Mouse (Mus musculus) liver, embryonic 16.5 days (tissue): ENCODE results near the gene Dusp8. TPM values are rescaled to one million over a fixed set of nuclear protein-coding genes. Genes with fewer than 3 reads are reported as not detected.

Experiments used
- ATAC-seq: fragments of 200-750 bp; cut with Nextera tagmentation; 2 replicates; pipeline ENCODE4 v1.8.0; 2017; ENCODE audit warnings: low read depth, mild to moderate bottlenecking, moderate number of reproducible peaks, moderate library complexity
- H3K27ac ChIP-seq: fragments of 300-500 bp; sonication (generic); 2 replicates; pipeline ENCODE4 v1.5.1; 2014; ENCODE audit warnings: mild to moderate bottlenecking, low read length
- H3K27me3 ChIP-seq: fragments of 300-500 bp; sonication (generic); 2 replicates; pipeline ENCODE4 v1.6.1; 2014; ENCODE audit warnings: low read depth, low read length, mixed read lengths; ENCODE audit not compliant: control insufficient read depth, insufficient read depth
- H3K36me3 ChIP-seq: fragments of 300-500 bp; sonication (generic); 2 replicates; pipeline ENCODE4 v1.6.1; 2014; ENCODE audit warnings: mild to moderate bottlenecking; ENCODE audit not compliant: control insufficient read depth, insufficient read depth
- H3K4me1 ChIP-seq: fragments of 300-500 bp; sonication (generic); 2 replicates; pipeline ENCODE4 v1.6.1; 2014; ENCODE audit warnings: low read depth, low read length, mixed read lengths; ENCODE audit not compliant: control insufficient read depth
- H3K4me2 ChIP-seq: fragments of 300-500 bp; sonication (generic); 2 replicates; pipeline ENCODE4 v1.6.1; 2014; ENCODE audit warnings: low read depth, low read length, mixed read lengths
- H3K4me3 ChIP-seq: fragments of 300-500 bp; sonication (generic); 2 replicates; pipeline ENCODE4 v1.5.1; 2014; ENCODE audit warnings: low read depth, mild to moderate bottlenecking, low read length
- H3K9ac ChIP-seq: fragments of 300-500 bp; sonication (generic); 2 replicates; pipeline ENCODE4 v1.6.1; 2014; ENCODE audit warnings: low read depth, low read length
- H3K9me3 ChIP-seq: fragments of 300-500 bp; sonication (generic); replicated peaks from 2 replicates; pipeline ENCODE4 v1.6.1; 2016; ENCODE audit warnings: low read length; ENCODE audit not compliant: control insufficient read depth
- WGBS: fragments of 180-500 bp; shearing (Covaris S2); extraction: QIAGEN DNeasy Blood & Tissue Kit; methylation state at CpG from one replicate; pipeline ENCODE4 v1.1.7; 2014; ENCODE audit not compliant: insufficient replicate concordance; 5-methylcytosine and 5-hydroxymethylcytosine counted together
- polyA plus RNA-seq: library from polyadenylated mRNA; unstranded; fragments of >200 nt; fragmentation: Nextera tagmentation; extraction: Ambion mirVana; gene quantifications from 2 replicates; pipeline ENCODE4 v1.2.1, GENCODE M21; 2015

Gene Dusp8
- polyA plus RNA-seq, 1 experiment from 2014 or later, result 2.8 TPM

GRCm38 (mm10) chr7:142119632-142120031 is 24.0 kb upstream of the Dusp8 start:
- ATAC-seq, result no peak
- no peaks in the 10 kb centered on the region for H3K9me3 ChIP-seq
- no peaks in the 10 kb centered on the region for H3K27me3 ChIP-seq
- no peak overlapping the region for H3K27ac ChIP-seq
- H3K9ac ChIP-seq, result no peak overlapping the region
- H3K4me1 ChIP-seq, result no peaks in the 10 kb centered on the region
- no peak overlapping the region for H3K4me2 ChIP-seq
- H3K36me3 ChIP-seq, result no peaks in the 10 kb centered on the region
- no peak overlapping the region for H3K4me3 ChIP-seq
- 12% methylated on average over 5 of the region's 5 CpGs for WGBS

- 37% methylated on average over 5 of the region's 5 CpGs for WGBS
- no peaks in the 10 kb centered on the region for H3K4me1 ChIP-seq
These were observed 9.1 kb upstream of the Dusp8 start for GRCm38 (mm10) chr7:142104747-142105146.

GRCm38 (mm10) chr7:142097776-142098175 is 2.1 kb upstream of the Dusp8 start:
- Histone ChIP-seq H3K4me3 (no peak overlapping the region), H3K4me1 (peaks cover 26% of the 10 kb centered on the region), H3K36me3 (no peaks in the 10 kb centered on the region), H3K27me3 (peaks cover 61% of the 10 kb centered on the region), H3K27ac (no peak overlapping the region), H3K9me3 (no peaks in the 10 kb centered on the region), H3K9ac (no peak overlapping the region), H3K4me2 (no peak overlapping the region)
- peak; percentile 39; the same call in 1 of the 2 replicates for ATAC-seq
- WGBS, result 8% methylated on average over 9 of the region's 9 CpGs

More at GRCm38 (mm10) chr7:142104747-142105146, 9.1 kb upstream of the Dusp8 start:
- no peak for ATAC-seq
- H3K9me3 ChIP-seq, result no peaks in the 10 kb centered on the region
- H3K27me3 ChIP-seq, result peaks cover 4% of the 10 kb centered on the region
- H3K27ac ChIP-seq, result no peak overlapping the region
- no peak overlapping the region for H3K9ac ChIP-seq
- no peak overlapping the region for H3K4me2 ChIP-seq
- H3K36me3 ChIP-seq, result no peaks in the 10 kb centered on the region
- H3K4me3 ChIP-seq, result no peak overlapping the region

- H3K9ac ChIP-seq, result no peak overlapping the region
- H3K27me3 ChIP-seq, result peaks cover 69% of the 10 kb centered on the region
- H3K4me3 ChIP-seq, result no peak overlapping the region
- H3K27ac ChIP-seq, result no peak overlapping the region
- 53% methylated on average over 4 of the region's 4 CpGs for WGBS
- H3K4me2 ChIP-seq, result no peak overlapping the region
- ATAC-seq, result no peak
- peaks cover 36% of the 10 kb centered on the region for H3K4me1 ChIP-seq
- no peaks in the 10 kb centered on the region for H3K36me3 ChIP-seq
- no peaks in the 10 kb centered on the region for H3K9me3 ChIP-seq
These were observed 1.1 kb upstream of the Dusp8 start for GRCm38 (mm10) chr7:142096701-142097100.

GRCm38 (mm10) chr7:142094301-142095143 is 1.1 kb downstream of the Dusp8 start:
- ATAC-seq, result peak; percentile 69
- Histone ChIP-seq H3K9me3 (no peaks in the 10 kb centered on the region), H3K4me3 (peak overlapping the region; percentile 81), H3K27me3 (peaks cover 66% of the 10 kb centered on the region), H3K4me2 (peak overlapping the region; percentile 93), H3K27ac (peak overlapping the region; percentile 80), H3K9ac (peak overlapping the region; percentile 96), H3K36me3 (no peaks in the 10 kb centered on the region), H3K4me1 (peaks cover 44% of the 10 kb centered on the region)
- WGBS, result 1% methylated on average over 82 of the region's 89 CpGs

GRCm38 (mm10) chr7:142093696-142094240 is 1.9 kb downstream of the Dusp8 start:
- Histone ChIP-seq H3K9ac (peak overlapping the region; percentile 96), H3K27me3 (peaks cover 61% of the 10 kb centered on the region), H3K4me3 (peak overlapping the region; percentile 81), H3K4me1 (peaks cover 51% of the 10 kb centered on the region), H3K27ac (no peak overlapping the region), H3K4me2 (peak overlapping the region; percentile 93), H3K9me3 (no peaks in the 10 kb centered on the region), H3K36me3 (no peaks in the 10 kb centered on the region)
- WGBS, result 28% methylated on average over 6 of the region's 6 CpGs
- ATAC-seq, result peak; percentile 3; the same call in 1 of the 2 replicates

- ATAC-seq, result no peak
- peak overlapping the region; percentile 93 for H3K4me2 ChIP-seq
- peaks cover 59% of the 10 kb centered on the region for H3K4me1 ChIP-seq
- peak overlapping the region; percentile 96 for H3K9ac ChIP-seq
- no peak overlapping the region for H3K27ac ChIP-seq
- H3K27me3 ChIP-seq, result peaks cover 61% of the 10 kb centered on the region
- no peaks in the 10 kb centered on the region for H3K36me3 ChIP-seq
- H3K9me3 ChIP-seq, result no peaks in the 10 kb centered on the region
- WGBS, result 41% methylated on average over 1 of the region's 1 CpGs
- H3K4me3 ChIP-seq, result peak overlapping the region; percentile 81; the same call in 1 of the 2 replicates
These were observed 2.7 kb downstream of the Dusp8 start for GRCm38 (mm10) chr7:142092991-142093390.

GRCm38 (mm10) chr7:142091848-142092247 is 3.8 kb downstream of the Dusp8 start:
- Histone ChIP-seq H3K27me3 (peaks cover 52% of the 10 kb centered on the region), H3K9ac (no peak overlapping the region), H3K4me3 (no peak overlapping the region), H3K4me2 (no peak overlapping the region), H3K9me3 (no peaks in the 10 kb centered on the region), H3K4me1 (peaks cover 66% of the 10 kb centered on the region), H3K36me3 (no peaks in the 10 kb centered on the region), H3K27ac (no peak overlapping the region)
- WGBS, result 11% methylated on average over 4 of the region's 4 CpGs
- no peak for ATAC-seq
